Mouse (Mus musculus) cerebellum, adult 2 months (tissue): ENCODE results near the gene Armc12.

ENCODE experiments used
- CTCF ChIP-seq: fragments of 200-500 bp; IDR thresholded peaks from 2 replicates; pipeline ENCODE4 v1.5.1; 2011; ENCODE audit warnings: low read depth, mild to moderate bottlenecking, control low read depth, low read length, moderate library complexity, borderline replicate concordance; ENCODE audit not compliant: insufficient read depth
- POLR2A ChIP-seq: fragments of 200-500 bp; IDR thresholded peaks from 2 replicates; pipeline ENCODE4 v1.6.1; 2011; ENCODE audit warnings: low read length, control low read depth, borderline replicate concordance; ENCODE audit not compliant: insufficient read depth

GRCm38 (mm10) chr17:28531946-28532345 lies 1.3 kb downstream of the Armc12 start:
- TF ChIP-seq CTCF (no peak), POLR2A (no peak)
